Mouse (Mus musculus): Measurements from ENCODE around the gene C130026I21Rik. TPM values are rescaled to one million over a fixed set of nuclear protein-coding genes. Genes with fewer than 3 reads are reported as not detected.
"Not testable (repeated sequence)": the region's sequence is repeated elsewhere in the genome, so short reads cannot be mapped to it uniquely, and the experiment has no call there.

C130026I21Rik gene
- polyA plus RNA-seq, 1 experiment from 2014 or later = not detected

DNA sequence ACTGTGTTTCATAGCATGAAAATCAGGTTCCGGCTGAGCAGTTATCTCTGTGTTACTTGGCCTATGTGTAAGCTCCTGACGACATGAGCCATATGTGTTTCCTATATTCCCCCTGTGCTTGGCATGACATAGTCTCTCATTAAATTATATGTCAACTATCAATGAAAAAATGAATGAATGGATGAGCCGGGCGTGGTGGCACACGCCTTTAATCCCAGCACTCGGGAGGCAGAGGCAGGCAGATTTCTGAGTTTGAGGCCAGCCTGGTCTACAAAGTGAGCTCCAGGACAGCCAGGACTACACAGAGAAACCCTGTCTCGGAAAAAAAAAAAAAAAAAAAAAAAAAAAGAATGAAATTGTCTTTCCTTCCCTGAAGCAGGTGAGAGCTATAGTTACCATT is 171.3 kb downstream of the C130026I21Rik start:
- not testable (repeated sequence) for H3K4me3 ChIP-seq (ENCODE audit: low read depth, low read length); H3K27me3 ChIP-seq (ENCODE audit: control insufficient read depth, insufficient read depth, low read length); H3K4me2 ChIP-seq (replicated peaks; ENCODE audit: low read depth, low read length); H3K36me3 ChIP-seq (ENCODE audit: control insufficient read depth, insufficient read depth, low read length); H3K27ac ChIP-seq (ENCODE audit: low read depth, low read length); DNase-seq (ENCODE audit: low spot score); H3K9me3 ChIP-seq (ENCODE audit: control insufficient read depth, low read length); ATAC-seq (ENCODE audit: low FRiP score); H3K9ac ChIP-seq (ENCODE audit: low read depth, low read length); H3K4me1 ChIP-seq (replicated peaks; ENCODE audit: control insufficient read depth, insufficient read depth, low read length)
- 86% methylated on average over 5 of the region's 7 CpGs for WGBS

DNA sequence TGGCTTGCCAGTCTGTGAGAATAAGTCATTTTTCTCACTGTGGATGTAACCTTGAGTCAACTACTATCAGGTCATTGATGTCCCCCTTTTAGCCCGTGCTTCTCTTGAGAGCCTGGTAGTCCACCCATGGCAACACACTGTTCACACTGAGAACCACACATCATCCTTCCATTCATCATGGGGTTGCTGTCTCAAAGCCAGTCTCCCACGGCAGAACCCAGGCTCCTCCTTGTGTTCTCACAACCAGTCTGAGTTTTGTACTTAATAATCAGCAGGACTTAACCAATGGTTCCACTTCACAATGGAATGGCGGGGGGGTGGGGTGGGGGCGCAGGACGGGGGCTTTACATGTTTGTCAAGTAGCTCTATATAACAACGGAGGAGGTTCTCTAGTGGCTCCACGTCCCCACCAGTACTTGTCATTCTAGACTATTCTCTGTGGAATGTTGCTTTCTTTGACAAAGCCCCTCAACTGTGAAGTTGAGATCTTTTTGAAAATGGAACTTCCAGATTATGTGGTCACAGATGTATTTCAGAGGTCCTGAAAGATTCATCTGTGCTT is 177.3 kb downstream of the C130026I21Rik start:
- WGBS = 80% methylated on average over 6 of the region's 7 CpGs
- DNase-seq (ENCODE audit: low spot score); H3K4me1 ChIP-seq (replicated peaks; ENCODE audit: control insufficient read depth, insufficient read depth, low read length); H3K27me3 ChIP-seq (ENCODE audit: control insufficient read depth, insufficient read depth, low read length); H3K27ac ChIP-seq (ENCODE audit: low read depth, low read length); H3K9ac ChIP-seq (ENCODE audit: low read depth, low read length); H3K36me3 ChIP-seq (ENCODE audit: control insufficient read depth, insufficient read depth, low read length); H3K4me2 ChIP-seq (replicated peaks; ENCODE audit: low read depth, low read length); ATAC-seq (ENCODE audit: low FRiP score); H3K9me3 ChIP-seq (ENCODE audit: control insufficient read depth, low read length); H3K4me3 ChIP-seq (ENCODE audit: low read depth, low read length): not testable (repeated sequence)

DNA sequence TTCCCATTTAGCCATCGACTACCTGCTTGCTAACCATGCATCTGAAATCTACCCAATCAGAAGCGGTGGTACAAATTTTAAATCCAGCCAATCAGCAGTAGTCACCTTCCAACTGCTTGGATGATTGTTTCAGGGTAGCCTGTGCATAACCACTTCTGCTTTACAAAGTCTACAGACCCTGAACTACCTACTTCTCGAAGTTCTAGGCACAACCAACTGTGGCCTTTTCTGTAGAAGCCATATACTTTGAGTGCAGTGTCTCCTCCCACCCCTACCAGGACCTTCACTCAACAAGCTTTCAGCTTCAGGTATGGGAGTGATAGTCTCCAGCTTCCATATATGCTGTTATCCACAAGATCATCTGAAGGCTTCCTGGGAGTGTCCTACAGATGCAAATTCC is 178.2 kb downstream of the C130026I21Rik start:
- not testable (repeated sequence) for H3K36me3 ChIP-seq (ENCODE audit: control insufficient read depth, insufficient read depth, low read length); H3K4me3 ChIP-seq (ENCODE audit: low read depth, low read length); DNase-seq (ENCODE audit: low spot score); H3K27ac ChIP-seq (ENCODE audit: low read depth, low read length); H3K9me3 ChIP-seq (ENCODE audit: control insufficient read depth, low read length); H3K9ac ChIP-seq (ENCODE audit: low read depth, low read length); H3K4me1 ChIP-seq (replicated peaks; ENCODE audit: control insufficient read depth, insufficient read depth, low read length); H3K4me2 ChIP-seq (replicated peaks; ENCODE audit: low read depth, low read length); ATAC-seq (ENCODE audit: low FRiP score); H3K27me3 ChIP-seq (ENCODE audit: control insufficient read depth, insufficient read depth, low read length)
- 50% methylated on average over 1 of the region's 3 CpGs for WGBS

DNA sequence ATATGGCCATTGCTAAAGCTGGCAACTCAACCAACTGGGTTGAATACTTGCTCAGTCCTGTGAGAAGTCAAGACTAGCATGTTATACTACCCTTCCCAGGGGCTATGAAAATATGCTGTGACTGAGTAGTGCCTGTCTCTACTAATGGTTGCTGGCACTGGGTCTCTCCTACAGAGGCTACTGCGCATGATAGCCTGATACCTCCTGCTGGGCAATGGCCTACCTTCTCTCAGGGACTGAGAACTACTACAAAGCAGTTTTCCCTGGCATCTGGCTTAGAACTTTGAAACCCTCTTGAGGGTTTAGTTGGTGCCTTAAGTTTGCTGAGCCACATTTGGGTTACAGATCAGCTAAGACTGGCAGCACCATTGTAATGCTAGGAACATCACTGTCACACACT is 184.2 kb downstream of the C130026I21Rik start:
- H3K36me3 ChIP-seq (ENCODE audit: control insufficient read depth, insufficient read depth, low read length); DNase-seq (ENCODE audit: low spot score); H3K9ac ChIP-seq (ENCODE audit: low read depth, low read length); ATAC-seq (ENCODE audit: low FRiP score); H3K27ac ChIP-seq (ENCODE audit: low read depth, low read length); H3K9me3 ChIP-seq (ENCODE audit: control insufficient read depth, low read length); H3K4me2 ChIP-seq (replicated peaks; ENCODE audit: low read depth, low read length); H3K4me1 ChIP-seq (replicated peaks; ENCODE audit: control insufficient read depth, insufficient read depth, low read length); H3K27me3 ChIP-seq (ENCODE audit: control insufficient read depth, insufficient read depth, low read length); H3K4me3 ChIP-seq (ENCODE audit: low read depth, low read length): not testable (repeated sequence)
- WGBS = 63% methylated on average over 1 of the region's 1 CpGs

DNA sequence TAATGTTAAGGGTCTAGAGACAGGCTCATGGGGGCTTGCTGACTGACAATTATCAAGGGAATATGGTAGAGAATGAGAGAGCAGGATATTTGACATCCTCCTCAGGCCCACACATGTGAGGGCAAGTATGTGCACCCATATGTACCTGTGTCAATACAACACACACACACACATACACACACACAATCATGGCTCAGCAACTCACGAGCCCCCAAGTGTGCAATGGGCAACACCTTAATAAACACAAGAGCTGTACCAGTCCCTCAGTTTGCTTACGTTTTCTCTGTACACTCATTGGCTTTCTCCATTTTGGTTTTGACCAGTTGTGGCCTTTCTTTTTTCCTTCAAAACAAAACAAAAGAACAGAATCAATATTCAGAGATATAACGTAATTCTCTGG is 185.6 kb downstream of the C130026I21Rik start:
- not testable (repeated sequence) for H3K27ac ChIP-seq (ENCODE audit: low read depth, low read length); H3K27me3 ChIP-seq (ENCODE audit: control insufficient read depth, insufficient read depth, low read length); H3K4me2 ChIP-seq (replicated peaks; ENCODE audit: low read depth, low read length); H3K4me1 ChIP-seq (replicated peaks; ENCODE audit: control insufficient read depth, insufficient read depth, low read length); H3K36me3 ChIP-seq (ENCODE audit: control insufficient read depth, insufficient read depth, low read length); H3K4me3 ChIP-seq (ENCODE audit: low read depth, low read length); H3K9me3 ChIP-seq (ENCODE audit: control insufficient read depth, low read length); DNase-seq (ENCODE audit: low spot score); ATAC-seq (ENCODE audit: low FRiP score); H3K9ac ChIP-seq (ENCODE audit: low read depth, low read length)
- 65% methylated on average over 3 of the region's 3 CpGs for WGBS

DNA sequence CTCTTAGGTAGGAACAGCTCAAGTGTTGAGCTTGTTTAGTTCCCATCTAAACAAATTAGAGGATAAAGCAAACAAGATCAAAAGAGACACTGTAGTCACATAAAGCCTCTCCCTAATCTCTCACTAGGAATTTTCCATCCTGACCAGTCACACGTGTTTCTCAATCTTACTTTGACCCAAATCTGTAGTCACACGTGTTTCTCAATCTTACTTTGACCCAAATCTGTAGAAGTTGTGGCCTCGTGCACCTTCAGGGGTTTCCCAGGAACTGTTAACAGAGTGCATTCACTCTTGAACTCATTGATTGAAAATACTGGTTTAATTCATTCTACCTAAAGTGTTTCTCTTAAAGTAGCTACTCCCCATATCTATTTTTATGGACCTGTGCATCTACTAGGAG is 197.3 kb downstream of the C130026I21Rik start:
- not testable (repeated sequence) for H3K27me3 ChIP-seq (ENCODE audit: control insufficient read depth, insufficient read depth, low read length); H3K9me3 ChIP-seq (ENCODE audit: control insufficient read depth, low read length); H3K4me2 ChIP-seq (replicated peaks; ENCODE audit: low read depth, low read length); H3K9ac ChIP-seq (ENCODE audit: low read depth, low read length); DNase-seq (ENCODE audit: low spot score); H3K27ac ChIP-seq (ENCODE audit: low read depth, low read length); H3K4me1 ChIP-seq (replicated peaks; ENCODE audit: control insufficient read depth, insufficient read depth, low read length); H3K36me3 ChIP-seq (ENCODE audit: control insufficient read depth, insufficient read depth, low read length); H3K4me3 ChIP-seq (ENCODE audit: low read depth, low read length); ATAC-seq (ENCODE audit: low FRiP score)
- WGBS = 70% methylated on average over 3 of the region's 3 CpGs

DNA sequence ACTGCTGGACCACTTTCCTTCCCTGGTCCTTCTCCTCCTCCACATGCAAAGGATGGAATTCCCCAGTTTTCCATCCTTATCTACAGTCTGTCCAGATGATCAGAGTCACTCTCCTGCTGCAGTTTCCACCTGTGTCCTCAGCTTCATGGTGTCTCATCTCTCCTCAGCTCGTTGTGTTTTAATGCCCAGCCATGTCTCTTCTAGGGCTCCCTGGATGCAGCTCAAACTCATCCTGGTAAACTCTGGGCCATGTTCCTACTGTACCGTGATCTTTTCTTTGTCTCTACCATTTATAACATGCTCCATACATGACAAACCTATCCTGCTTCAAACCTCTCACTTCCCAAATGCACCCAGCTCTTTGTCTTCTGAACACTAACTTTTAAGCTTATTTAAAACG is 198.7 kb downstream of the C130026I21Rik start:
- H3K4me2 ChIP-seq (replicated peaks; ENCODE audit: low read depth, low read length); ATAC-seq (ENCODE audit: low FRiP score); H3K9me3 ChIP-seq (ENCODE audit: control insufficient read depth, low read length); H3K36me3 ChIP-seq (ENCODE audit: control insufficient read depth, insufficient read depth, low read length); H3K27ac ChIP-seq (ENCODE audit: low read depth, low read length); H3K9ac ChIP-seq (ENCODE audit: low read depth, low read length); DNase-seq (ENCODE audit: low spot score); H3K27me3 ChIP-seq (ENCODE audit: control insufficient read depth, insufficient read depth, low read length); H3K4me3 ChIP-seq (ENCODE audit: low read depth, low read length); H3K4me1 ChIP-seq (replicated peaks; ENCODE audit: control insufficient read depth, insufficient read depth, low read length): not testable (repeated sequence)
- 73% methylated on average over 3 of the region's 3 CpGs for WGBS

DNA sequence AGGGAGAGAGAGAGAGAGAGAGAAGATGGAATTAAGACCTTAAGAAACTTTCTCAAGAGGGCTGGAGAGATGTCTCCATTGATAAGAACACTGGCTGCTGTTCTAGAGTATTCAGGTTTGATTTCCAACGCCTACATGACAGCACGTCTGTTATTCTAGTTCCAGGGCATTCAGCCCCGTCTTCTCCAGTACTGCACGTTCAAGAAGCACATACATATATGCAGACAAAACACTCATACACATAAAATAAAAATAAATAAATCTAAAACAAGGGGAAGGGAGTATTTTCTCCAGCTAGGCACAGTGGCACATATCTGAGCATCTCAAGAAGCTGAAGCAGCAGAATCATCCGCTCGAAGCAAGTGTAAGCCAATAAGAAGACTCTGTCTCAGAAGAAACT is 234.6 kb downstream of the C130026I21Rik start:
- H3K36me3 ChIP-seq (ENCODE audit: control insufficient read depth, insufficient read depth, low read length); H3K9me3 ChIP-seq (ENCODE audit: control insufficient read depth, low read length); H3K4me1 ChIP-seq (replicated peaks; ENCODE audit: control insufficient read depth, insufficient read depth, low read length); H3K27ac ChIP-seq (ENCODE audit: low read depth, low read length); ATAC-seq (ENCODE audit: low FRiP score); H3K9ac ChIP-seq (ENCODE audit: low read depth, low read length); DNase-seq (ENCODE audit: low spot score); H3K27me3 ChIP-seq (ENCODE audit: control insufficient read depth, insufficient read depth, low read length); H3K4me2 ChIP-seq (replicated peaks; ENCODE audit: low read depth, low read length); H3K4me3 ChIP-seq (ENCODE audit: low read depth, low read length): not testable (repeated sequence)
- 79% methylated on average over 4 of the region's 6 CpGs for whole genome bisulfite sequencing

DNA sequence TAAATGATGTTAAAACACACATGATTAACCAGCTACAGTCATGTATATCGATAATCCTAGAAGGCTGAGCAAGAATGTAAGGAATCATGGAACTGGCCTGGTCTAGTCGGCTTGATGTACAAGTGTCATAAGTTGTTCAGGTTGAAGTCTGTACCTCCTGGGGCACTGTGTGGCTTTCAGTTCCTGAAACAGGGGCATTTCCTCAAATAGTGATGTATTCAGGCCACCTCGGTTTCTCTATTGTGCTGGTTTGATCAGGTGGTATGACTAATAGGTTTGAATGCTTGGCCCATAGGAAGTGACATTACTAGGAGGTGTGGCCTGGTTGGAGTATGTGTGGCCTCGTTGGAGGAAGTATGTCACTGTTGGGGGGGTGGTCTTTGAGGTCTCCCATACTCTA is 236.0 kb downstream of the C130026I21Rik start:
- not testable (repeated sequence) for H3K4me2 ChIP-seq (replicated peaks; ENCODE audit: low read depth, low read length); H3K4me1 ChIP-seq (replicated peaks; ENCODE audit: control insufficient read depth, insufficient read depth, low read length); H3K27me3 ChIP-seq (ENCODE audit: control insufficient read depth, insufficient read depth, low read length); H3K9me3 ChIP-seq (ENCODE audit: control insufficient read depth, low read length); DNase-seq (ENCODE audit: low spot score); H3K36me3 ChIP-seq (ENCODE audit: control insufficient read depth, insufficient read depth, low read length); ATAC-seq (ENCODE audit: low FRiP score); H3K27ac ChIP-seq (ENCODE audit: low read depth, low read length); H3K4me3 ChIP-seq (ENCODE audit: low read depth, low read length); H3K9ac ChIP-seq (ENCODE audit: low read depth, low read length)
- WGBS = 84% methylated on average over 3 of the region's 4 CpGs

Measured in hindbrain, embryonic 11.5 days (tissue).